Mouse (Mus musculus): ENCODE measurements around the gene Adcy3. TPM values are rescaled to one million over a fixed set of nuclear protein-coding genes. Genes with fewer than 3 reads are reported as not detected.
"Not testable (repeated sequence)": the region's sequence is repeated elsewhere in the genome, so short reads cannot be mapped to it uniquely, and the experiment has no call there.

Adcy3 gene
- total and polyA plus RNA-seq, 2 experiments from 2014 or later = 11.5 to 40.4 TPM

DNA sequence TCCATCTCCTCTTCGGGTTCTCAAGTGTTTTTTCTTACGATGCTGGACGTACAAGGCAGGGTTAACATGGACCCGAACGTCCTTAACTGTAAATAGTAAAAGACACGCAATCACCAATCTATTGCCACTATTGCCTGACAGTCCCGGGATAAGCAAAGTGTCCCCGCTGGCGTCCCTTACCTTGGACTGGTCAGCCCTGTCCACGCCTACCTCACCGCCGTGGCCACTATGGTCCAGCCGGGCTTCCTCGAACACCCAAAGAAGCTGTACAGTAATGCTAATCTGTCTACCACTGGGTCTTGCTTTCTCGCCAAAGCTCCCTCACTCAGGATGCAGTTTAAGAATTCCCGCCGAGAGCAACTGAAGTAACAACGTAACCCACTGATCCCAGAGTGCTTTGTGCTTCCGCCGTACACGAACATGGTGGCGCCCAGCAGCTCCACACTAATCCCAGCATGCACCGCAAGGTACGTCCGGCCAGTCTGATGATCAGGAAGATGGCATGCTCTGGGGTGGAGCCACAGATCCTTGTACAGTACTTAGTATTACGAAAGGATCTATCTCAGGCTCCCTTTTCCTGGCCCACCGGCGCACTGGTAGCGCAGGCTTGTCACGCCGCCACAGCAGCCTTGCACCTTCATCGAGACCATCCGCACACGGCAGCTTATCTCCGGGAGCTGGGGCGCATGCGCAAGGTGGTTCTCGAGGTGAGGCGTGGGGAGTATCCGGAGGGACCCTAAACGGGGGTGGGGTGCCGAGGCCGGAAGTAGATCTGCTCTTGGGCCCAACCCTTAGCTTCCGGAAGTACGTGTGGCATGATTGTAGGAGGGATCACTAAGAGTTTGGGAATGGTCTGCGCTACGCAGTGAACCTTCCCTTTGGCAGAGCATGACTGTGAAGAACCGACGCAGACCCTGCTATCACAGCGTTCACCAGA, 100.9 kb downstream of the Adcy3 start, which contains the start of the genes Ptrhd1 and Cenpo:
Gene Ptrhd1 (plus strand): TSS at position 456 of the 937 bp plus-strand sequence.
Gene Cenpo (minus strand): TSS at position 723 of the 937 bp plus-strand sequence.
- Histone ChIP-seq H3K27me3 (ENCODE audit: insufficient read depth, low read length) (no peaks in the 10 kb centered on the region), H3K36me3 (ENCODE audit: insufficient read depth, low read length) (no peaks in the 10 kb centered on the region), H3K4me3 (ENCODE audit: low read length) (peak within 1 kb of the TSS; percentile 69), H3K9me3 (ENCODE audit: low read length) (no peaks in the 10 kb centered on the region), H3K4me2 (ENCODE audit: low read depth, low read length) (peak within 1 kb of the TSS; percentile 84), H3K27ac (peak within 1 kb of the TSS; percentile 98), H3K4me1 (ENCODE audit: insufficient read depth, low read length) (0 out of 2 replicates have a peak, but pooled peaks cover 4% of the 10 kb centered on the region), H3K9ac (replicated peaks; ENCODE audit: low read length) (peak within 1 kb of the TSS; percentile 70)
- peak; percentile 18; the same call in 1 of the 2 replicates for TF ChIP-seq CTCF (IDR thresholded peaks at IDR 0.05; ENCODE audit: low read depth)
- ATAC-seq (peak; percentile 99), DNase-seq (ENCODE audit: low spot score) (peak; percentile 97)
- WGBS = under 1% methylated on average over 50 of the region's 50 CpGs

DNA sequence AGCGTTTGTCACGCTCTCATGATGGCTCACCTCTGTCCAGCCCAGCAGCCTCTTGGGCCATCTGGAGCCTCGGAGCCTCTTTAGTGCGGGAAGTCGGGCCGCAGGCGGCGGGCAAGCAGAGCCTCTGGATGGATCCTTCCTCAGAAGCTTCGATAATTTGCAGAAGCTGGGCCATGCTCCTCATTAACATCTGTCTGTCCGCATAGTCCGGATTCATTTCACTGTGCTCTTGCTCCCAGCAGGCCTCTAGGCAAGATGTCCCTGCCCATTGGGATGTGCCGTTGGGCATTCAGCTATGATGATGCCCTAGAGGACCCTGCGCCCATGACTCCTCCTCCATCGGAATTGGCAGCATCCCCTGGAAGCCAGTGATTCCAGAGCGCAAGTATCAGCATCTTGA, 104.6 kb downstream of the Adcy3 start:
- DNase-seq (ENCODE audit: low spot score) = no peak
- TF ChIP-seq CTCF (IDR thresholded peaks at IDR 0.05; ENCODE audit: low read depth) = no peak
- Histone ChIP-seq H3K4me1 (ENCODE audit: insufficient read depth, low read length) (0 out of 2 replicates have a peak, but pooled peaks cover 4% of the 10 kb centered on the region), H3K4me3 (ENCODE audit: low read length) (no peak overlapping the region), H3K9me3 (ENCODE audit: low read length) (no peaks in the 10 kb centered on the region), H3K36me3 (ENCODE audit: insufficient read depth, low read length) (no peaks in the 10 kb centered on the region), H3K27me3 (ENCODE audit: insufficient read depth, low read length) (no peaks in the 10 kb centered on the region), H3K4me2 (ENCODE audit: low read depth, low read length) (no peak overlapping the region), H3K27ac (no peak overlapping the region), H3K9ac (replicated peaks; ENCODE audit: low read length) (no peak overlapping the region)
- WGBS = 96% methylated on average over 15 of the region's 15 CpGs
- no peak for ATAC-seq

DNA sequence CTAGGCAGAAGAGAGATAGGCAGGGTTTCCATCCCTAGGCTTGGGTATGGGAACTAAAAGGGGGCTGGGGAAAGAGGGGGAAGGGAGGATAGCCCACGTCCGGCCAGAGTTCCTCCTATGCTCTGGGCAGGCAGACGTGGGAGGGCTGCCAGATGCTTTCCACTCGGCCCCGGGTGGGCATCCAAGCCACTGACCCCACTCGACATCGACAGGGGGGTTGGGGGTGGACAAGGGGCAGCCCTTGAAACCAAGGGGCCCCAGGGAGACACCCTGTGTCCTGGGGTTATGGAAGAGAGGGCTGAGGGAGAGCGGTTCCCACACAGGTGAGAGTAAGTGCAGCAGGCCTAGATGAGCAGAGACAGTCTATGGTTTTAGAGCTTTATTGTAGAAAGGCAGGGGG, 107.4 kb downstream of the Adcy3 start:
- not testable (repeated sequence) for DNase-seq (ENCODE audit: low spot score); ATAC-seq; H3K4me1 ChIP-seq (ENCODE audit: insufficient read depth, low read length); H3K36me3 ChIP-seq (ENCODE audit: insufficient read depth, low read length); H3K27ac ChIP-seq; H3K9me3 ChIP-seq (ENCODE audit: low read length); H3K4me2 ChIP-seq (ENCODE audit: low read depth, low read length); H3K9ac ChIP-seq (replicated peaks; ENCODE audit: low read length); H3K4me3 ChIP-seq (ENCODE audit: low read length); H3K27me3 ChIP-seq (ENCODE audit: insufficient read depth, low read length)
- WGBS = 58% methylated on average over 8 of the region's 8 CpGs

DNA sequence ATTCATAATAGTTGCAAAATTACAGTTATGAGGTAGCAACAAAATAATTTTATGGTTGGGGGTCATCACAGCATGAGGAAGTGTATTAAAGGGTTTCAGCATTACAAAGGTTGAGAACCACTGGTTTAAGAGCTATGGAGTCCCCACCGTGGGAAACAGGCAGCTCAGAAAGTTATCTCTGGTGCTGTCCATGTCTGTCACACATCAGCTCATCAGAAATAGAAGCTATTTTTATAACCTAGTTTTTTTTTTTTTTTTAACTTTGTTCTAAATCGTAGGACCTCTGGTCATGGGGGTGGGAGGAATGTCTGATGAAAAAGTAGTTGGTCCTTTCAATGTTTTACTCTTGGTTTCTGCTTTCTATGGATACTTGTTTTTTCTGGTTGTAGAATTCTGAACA, 110.9 kb downstream of the Adcy3 start:
- DNase-seq (ENCODE audit: low spot score) = no peak
- TF ChIP-seq CTCF (IDR thresholded peaks at IDR 0.05; ENCODE audit: low read depth) = no peak
- H3K27ac ChIP-seq = no peak overlapping the region
- H3K4me2 ChIP-seq (ENCODE audit: low read depth, low read length) = no peak overlapping the region
- WGBS = 72% methylated on average over 2 of the region's 2 CpGs
- H3K27me3 ChIP-seq (ENCODE audit: insufficient read depth, low read length) = no peaks in the 10 kb centered on the region
- no peaks in the 10 kb centered on the region for H3K4me1 ChIP-seq (ENCODE audit: insufficient read depth, low read length)
- no peak overlapping the region for H3K4me3 ChIP-seq (ENCODE audit: low read length)
- no peak for ATAC-seq
- H3K9me3 ChIP-seq (ENCODE audit: low read length) = no peaks in the 10 kb centered on the region
- no peak overlapping the region for H3K9ac ChIP-seq (replicated peaks; ENCODE audit: low read length)
- H3K36me3 ChIP-seq (ENCODE audit: insufficient read depth, low read length) = peaks cover 8% of the 10 kb centered on the region; the same call in 1 of the 2 replicates

DNA sequence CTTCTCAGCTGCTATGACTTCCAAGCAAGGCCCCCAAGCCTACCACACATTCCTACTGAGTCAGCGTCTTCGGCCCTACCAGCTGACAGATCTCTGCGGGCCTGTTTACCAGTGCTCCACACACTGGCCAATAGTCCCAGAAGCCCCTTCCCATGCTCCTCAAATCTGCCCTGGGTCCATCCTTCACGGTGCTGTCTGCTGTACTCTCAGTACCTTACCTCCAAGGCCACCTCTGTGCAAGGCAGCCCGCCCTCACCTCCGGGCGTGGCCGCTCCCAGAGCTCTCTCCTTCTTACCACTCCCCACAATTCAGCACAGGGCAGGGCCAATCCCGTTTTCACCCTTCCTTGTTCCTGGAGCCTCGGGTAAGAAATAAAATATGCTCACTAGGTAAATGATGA, 112.8 kb downstream of the Adcy3 start:
- Histone ChIP-seq H3K9ac (replicated peaks; ENCODE audit: low read length) (no peak overlapping the region), H3K4me1 (ENCODE audit: insufficient read depth, low read length) (no peaks in the 10 kb centered on the region), H3K36me3 (ENCODE audit: insufficient read depth, low read length) (peaks cover 9% of the 10 kb centered on the region; the same call in 1 of the 2 replicates), H3K27ac (no peak overlapping the region), H3K27me3 (ENCODE audit: insufficient read depth, low read length) (no peaks in the 10 kb centered on the region), H3K9me3 (ENCODE audit: low read length) (no peaks in the 10 kb centered on the region), H3K4me3 (ENCODE audit: low read length) (no peak overlapping the region), H3K4me2 (ENCODE audit: low read depth, low read length) (no peak overlapping the region)
- DNase-seq (ENCODE audit: low spot score) = no peak
- TF ChIP-seq CTCF (IDR thresholded peaks at IDR 0.05; ENCODE audit: low read depth) = no peak
- ATAC-seq = peak; percentile 58; the same call in 1 of the 2 replicates
- WGBS = 90% methylated on average over 10 of the region's 10 CpGs

DNA sequence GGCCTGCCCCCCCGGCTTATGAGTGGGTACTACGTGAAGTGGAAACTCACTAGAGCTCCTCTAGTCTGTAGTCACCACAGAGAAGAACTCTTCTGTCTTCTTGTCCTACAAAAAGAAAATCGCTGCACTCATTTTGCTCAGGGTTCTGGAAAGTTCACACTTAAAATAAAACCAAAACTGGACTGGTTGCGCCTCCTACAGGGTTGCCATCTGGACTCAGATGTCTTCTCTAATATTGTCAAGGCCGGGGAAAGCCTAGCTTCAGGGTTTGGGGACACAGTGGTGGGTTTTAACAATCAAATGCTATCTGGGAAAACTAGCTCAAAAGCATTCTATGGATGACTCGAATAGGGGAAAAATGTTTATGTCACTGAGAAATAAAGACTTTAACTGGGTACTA, 116.9 kb downstream of the Adcy3 start:
- no peak for ATAC-seq
- Histone ChIP-seq H3K36me3 (ENCODE audit: insufficient read depth, low read length) (peaks cover 31% of the 10 kb centered on the region), H3K9ac (replicated peaks; ENCODE audit: low read length) (no peak overlapping the region), H3K27ac (no peak overlapping the region), H3K4me2 (ENCODE audit: low read depth, low read length) (no peak overlapping the region), H3K4me3 (ENCODE audit: low read length) (no peak overlapping the region), H3K9me3 (ENCODE audit: low read length) (no peaks in the 10 kb centered on the region), H3K27me3 (ENCODE audit: insufficient read depth, low read length) (no peaks in the 10 kb centered on the region), H3K4me1 (ENCODE audit: insufficient read depth, low read length) (no peaks in the 10 kb centered on the region)
- peak; percentile 4 for DNase-seq (ENCODE audit: low spot score)
- TF ChIP-seq CTCF (IDR thresholded peaks at IDR 0.05; ENCODE audit: low read depth) = no peak
- WGBS = 77% methylated on average over 6 of the region's 6 CpGs
